Mouse (Mus musculus) C2C12 (cell line): ENCODE measurements around the gene Gpr89.

Source experiments
- CEBPB ChIP-seq: IDR thresholded peaks from one replicate; pipeline ENCODE4 v1.6.1; 2011; ENCODE audit warnings: low read depth, mild to moderate bottlenecking, control low read depth, moderate library complexity
- CTCF ChIP-seq: IDR thresholded peaks from one replicate; pipeline ENCODE4 v1.5.1; 2011; ENCODE audit not compliant: control insufficient read depth, insufficient read depth, insufficient read length
- FOSL1 ChIP-seq: IDR thresholded peaks from one replicate; pipeline ENCODE4 v1.8.0; 2011; ENCODE audit warnings: mild to moderate bottlenecking, low read length; ENCODE audit not compliant: poor library complexity, insufficient read depth, severe bottlenecking
- MAX ChIP-seq: IDR thresholded peaks from one replicate; pipeline ENCODE4 v1.6.1; 2011; ENCODE audit warnings: mild to moderate bottlenecking, control low read depth
- MYOD1 ChIP-seq: IDR thresholded peaks from one replicate; pipeline ENCODE4 v1.6.1; 2011; ENCODE audit warnings: low read depth; ENCODE audit not compliant: control insufficient read depth, insufficient read length
- USF1 ChIP-seq: IDR thresholded peaks from one replicate; pipeline ENCODE4 v1.6.1; 2011; ENCODE audit warnings: low read depth, mild to moderate bottlenecking, control low read depth, moderate library complexity

DNA sequence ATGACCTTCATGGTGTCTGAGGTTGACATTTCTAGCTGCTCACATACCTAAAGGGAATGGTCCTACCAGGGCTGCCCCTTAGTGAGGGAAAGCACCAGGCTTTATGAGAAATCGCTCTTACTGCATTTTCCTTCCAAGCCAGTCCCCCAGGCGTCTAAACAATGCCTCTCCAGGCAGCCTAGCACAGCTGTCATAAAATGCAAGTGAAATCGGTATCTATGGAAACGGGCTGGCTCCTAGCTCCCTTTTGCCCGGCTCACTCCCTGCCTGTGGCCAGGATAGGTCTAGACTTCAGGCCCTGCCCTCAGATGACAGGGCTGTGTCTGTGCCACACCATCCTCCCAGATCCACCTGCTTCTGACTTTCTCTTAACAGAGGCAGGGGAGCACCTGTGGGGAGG, 32.5 kb upstream of the Gpr89 start:
- TF ChIP-seq MAX (no peak), USF1 (no peak), CTCF (no peak), FOSL1 (no peak), CEBPB (no peak), MYOD1 (no peak)
